Mouse (Mus musculus): ENCODE data around the gene Tpgs1. TPM values are rescaled to one million over a fixed set of nuclear protein-coding genes. Genes with fewer than 3 reads are reported as not detected.
"Not testable (repeated sequence)": the region's sequence is repeated elsewhere in the genome, so short reads cannot be mapped to it uniquely, and the experiment has no call there.

The Tpgs1 gene
- polyA plus RNA-seq, 1 experiment from 2014 or later = 107 TPM

DNA sequence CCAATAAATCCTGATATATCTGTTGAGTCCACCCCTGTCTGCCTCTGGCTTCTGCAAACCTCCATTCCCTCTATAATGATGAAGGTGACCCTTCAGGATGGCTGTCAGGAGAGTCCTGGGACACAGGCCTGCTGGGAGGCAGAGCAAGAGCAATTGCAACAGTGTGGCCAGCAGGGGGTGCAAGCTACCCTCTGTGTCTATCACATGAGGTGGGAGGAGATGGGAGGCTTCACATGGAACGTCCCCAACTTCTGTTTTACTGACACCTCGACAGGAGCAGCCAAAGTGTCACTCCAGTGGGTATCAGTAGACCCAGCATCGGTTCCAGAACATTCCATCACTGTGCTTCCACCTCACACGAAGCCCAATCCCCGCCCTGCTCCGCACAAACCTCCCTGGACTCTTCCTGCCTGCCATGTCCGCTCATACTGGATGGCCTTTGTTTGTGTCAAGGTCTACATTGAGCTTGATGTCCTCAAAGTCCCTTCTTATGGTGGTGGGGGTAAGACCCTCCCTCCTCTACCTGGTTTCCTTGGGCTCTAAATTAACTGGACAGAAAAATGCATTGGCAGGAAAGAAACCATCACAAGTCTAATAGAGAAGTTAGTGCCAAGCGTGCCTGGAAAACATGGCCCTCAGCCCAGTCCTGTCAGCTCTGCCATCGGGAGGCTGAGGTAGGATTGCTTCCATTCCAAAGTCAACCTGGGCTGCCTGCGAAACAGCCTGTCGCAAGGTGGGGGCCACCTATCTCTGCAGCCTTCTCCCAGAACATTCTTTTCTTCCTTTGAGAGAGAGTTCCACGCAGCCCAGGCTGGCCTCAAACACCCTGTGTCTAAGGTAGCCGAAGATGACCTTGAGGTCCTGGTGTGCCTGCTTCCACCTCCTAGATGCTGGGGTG is 26.3 kb downstream of the Tpgs1 start:
- Histone ChIP-seq H3K27me3 (ENCODE audit: control insufficient read depth, insufficient read depth, low read depth, low read length) (no peaks in the 10 kb centered on the region), H3K9ac (ENCODE audit: low read depth, low read length) (no peak overlapping the region), H3K36me3 (ENCODE audit: control insufficient read depth, insufficient read depth, low read length) (no peaks in the 10 kb centered on the region), H3K27ac (ENCODE audit: low read length) (no peak overlapping the region), H3K9me3 (replicated peaks; ENCODE audit: control insufficient read depth, low read length, poor library complexity, severe bottlenecking) (no peaks in the 10 kb centered on the region), H3K4me2 (ENCODE audit: low read length) (no peak overlapping the region), H3K4me3 (ENCODE audit: low read depth, low read length) (no peak overlapping the region), H3K4me1 (ENCODE audit: control insufficient read depth, insufficient read depth, low read length) (no peaks in the 10 kb centered on the region)
- no peak for ATAC-seq
- WGBS = 65% methylated on average over 13 of the region's 13 CpGs

DNA sequence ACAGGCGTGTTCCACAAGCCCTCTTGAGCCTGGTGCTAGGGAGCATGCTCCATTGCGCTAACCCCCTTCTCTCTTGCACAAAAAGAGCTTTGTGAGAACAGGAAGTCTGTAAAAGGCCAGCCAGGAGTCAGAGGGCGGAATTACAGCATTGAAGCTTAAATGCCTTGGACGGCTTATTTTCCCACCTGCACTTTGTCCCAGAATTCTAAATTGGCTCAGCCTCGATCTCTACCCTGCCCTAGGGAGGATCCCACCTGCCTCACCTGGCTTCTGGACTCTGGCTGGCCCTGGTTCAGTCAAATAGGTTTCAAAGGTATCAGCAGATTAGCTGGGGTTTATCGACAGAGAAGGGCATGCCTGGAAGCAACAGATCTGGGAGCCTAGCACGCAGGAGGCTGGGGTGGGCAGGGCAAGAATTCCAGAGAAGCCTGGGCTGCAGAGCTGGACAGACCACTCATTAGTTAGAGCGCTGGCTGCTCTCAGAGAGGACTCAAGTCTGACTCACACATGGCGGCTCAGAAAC is 27.0 kb downstream of the Tpgs1 start:
- Histone ChIP-seq H3K27ac (ENCODE audit: low read length) (no peak overlapping the region), H3K9ac (ENCODE audit: low read depth, low read length) (no peak overlapping the region), H3K4me2 (ENCODE audit: low read length) (no peak overlapping the region), H3K4me3 (ENCODE audit: low read depth, low read length) (no peak overlapping the region), H3K36me3 (ENCODE audit: control insufficient read depth, insufficient read depth, low read length) (no peaks in the 10 kb centered on the region), H3K4me1 (ENCODE audit: control insufficient read depth, insufficient read depth, low read length) (no peaks in the 10 kb centered on the region), H3K9me3 (replicated peaks; ENCODE audit: control insufficient read depth, low read length, poor library complexity, severe bottlenecking) (no peaks in the 10 kb centered on the region), H3K27me3 (ENCODE audit: control insufficient read depth, insufficient read depth, low read depth, low read length) (no peaks in the 10 kb centered on the region)
- no peak for ATAC-seq
- WGBS = 67% methylated on average over 9 of the region's 9 CpGs

DNA sequence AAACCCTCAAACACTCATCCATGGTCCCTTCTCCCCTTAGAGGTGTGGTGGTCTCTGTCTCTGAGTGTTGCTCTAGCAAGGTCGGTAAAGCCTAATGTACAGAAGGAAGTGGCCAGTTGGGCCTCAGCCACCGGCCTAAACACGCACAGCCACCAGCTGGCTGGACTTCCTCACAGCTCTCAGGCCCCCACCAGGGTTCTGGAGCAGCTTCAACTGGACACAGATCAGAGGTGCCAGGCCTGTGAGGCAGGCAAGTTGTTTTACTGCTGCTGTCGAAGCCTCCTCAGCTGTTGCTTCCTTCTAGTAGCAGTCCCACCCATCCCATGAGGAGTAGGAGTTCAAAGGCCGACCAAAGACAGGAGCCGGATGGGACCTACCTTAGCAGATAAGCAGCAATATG is 28.7 kb downstream of the Tpgs1 start:
- no peaks in the 10 kb centered on the region for H3K4me1 ChIP-seq (ENCODE audit: control insufficient read depth, insufficient read depth, low read length)
- no peak overlapping the region for H3K4me3 ChIP-seq (ENCODE audit: low read depth, low read length)
- no peaks in the 10 kb centered on the region for H3K36me3 ChIP-seq (ENCODE audit: control insufficient read depth, insufficient read depth, low read length)
- H3K27me3 ChIP-seq (ENCODE audit: control insufficient read depth, insufficient read depth, low read depth, low read length) = no peaks in the 10 kb centered on the region
- ATAC-seq = no peak
- 85% methylated on average over 6 of the region's 6 CpGs for whole genome bisulfite sequencing
- H3K4me2 ChIP-seq (ENCODE audit: low read length) = no peak overlapping the region
- no peak overlapping the region for H3K27ac ChIP-seq (ENCODE audit: low read length)
- H3K9ac ChIP-seq (ENCODE audit: low read depth, low read length) = no peak overlapping the region
- H3K9me3 ChIP-seq (replicated peaks; ENCODE audit: control insufficient read depth, low read length, poor library complexity, severe bottlenecking) = no peaks in the 10 kb centered on the region

DNA sequence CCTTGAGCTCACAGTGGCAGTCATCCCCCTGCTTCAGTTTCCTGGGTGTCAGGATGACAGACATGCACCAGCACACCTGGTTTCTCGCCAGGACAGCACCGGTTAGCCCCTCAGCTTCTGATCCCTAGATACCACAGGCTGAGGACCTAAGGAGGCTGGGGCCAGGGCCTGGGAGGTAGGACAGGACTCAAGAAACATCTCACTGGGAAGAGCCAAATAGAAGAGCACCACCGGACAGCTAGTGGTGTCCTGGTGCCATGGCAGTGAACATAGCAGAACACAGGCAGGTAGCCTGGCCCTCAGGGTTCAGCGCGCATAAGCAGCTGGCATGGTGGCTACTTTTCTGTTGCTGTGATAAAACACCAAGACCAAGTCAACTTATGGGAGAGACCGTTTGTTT is 29.3 kb downstream of the Tpgs1 start:
- Histone ChIP-seq H3K9me3 (replicated peaks; ENCODE audit: control insufficient read depth, low read length, poor library complexity, severe bottlenecking) (no peaks in the 10 kb centered on the region), H3K4me2 (ENCODE audit: low read length) (no peak overlapping the region), H3K36me3 (ENCODE audit: control insufficient read depth, insufficient read depth, low read length) (no peaks in the 10 kb centered on the region), H3K4me3 (ENCODE audit: low read depth, low read length) (no peak overlapping the region), H3K27ac (ENCODE audit: low read length) (peak overlapping the region; percentile 50), H3K9ac (ENCODE audit: low read depth, low read length) (no peak overlapping the region), H3K4me1 (ENCODE audit: control insufficient read depth, insufficient read depth, low read length) (no peaks in the 10 kb centered on the region), H3K27me3 (ENCODE audit: control insufficient read depth, insufficient read depth, low read depth, low read length) (no peaks in the 10 kb centered on the region)
- WGBS = 93% methylated on average over 6 of the region's 6 CpGs
- ATAC-seq = no peak

DNA sequence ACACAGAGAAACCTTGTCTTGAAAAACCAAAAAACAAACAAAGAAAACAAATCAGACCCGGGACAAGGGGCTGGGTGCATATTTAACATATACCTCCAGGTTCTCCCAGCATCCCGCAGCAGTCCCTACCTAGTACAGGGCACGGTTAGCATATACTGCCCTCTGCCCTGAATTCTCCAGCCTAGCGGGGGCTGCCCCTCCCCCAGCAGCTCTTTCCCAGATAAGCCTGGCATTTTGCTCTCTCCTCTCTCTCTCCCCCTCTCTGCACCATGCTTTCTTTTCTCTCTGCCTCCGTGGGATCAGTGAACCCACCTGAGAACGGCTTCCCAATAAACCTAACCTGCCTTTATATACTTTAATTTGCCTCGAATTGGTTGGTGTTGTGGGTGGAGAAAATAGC is 31.5 kb downstream of the Tpgs1 start:
- H3K4me1 ChIP-seq (ENCODE audit: control insufficient read depth, insufficient read depth, low read length) = peaks cover 7% of the 10 kb centered on the region
- ATAC-seq = no peak
- no peak overlapping the region for H3K4me2 ChIP-seq (ENCODE audit: low read length)
- no peaks in the 10 kb centered on the region for H3K9me3 ChIP-seq (replicated peaks; ENCODE audit: control insufficient read depth, low read length, poor library complexity, severe bottlenecking)
- WGBS = 48% methylated on average over 7 of the region's 7 CpGs
- no peak overlapping the region for H3K4me3 ChIP-seq (ENCODE audit: low read depth, low read length)
- H3K27ac ChIP-seq (ENCODE audit: low read length) = no peak overlapping the region
- H3K9ac ChIP-seq (ENCODE audit: low read depth, low read length) = no peak overlapping the region
- H3K36me3 ChIP-seq (ENCODE audit: control insufficient read depth, insufficient read depth, low read length) = no peaks in the 10 kb centered on the region
- H3K27me3 ChIP-seq (ENCODE audit: control insufficient read depth, insufficient read depth, low read depth, low read length) = no peaks in the 10 kb centered on the region

DNA sequence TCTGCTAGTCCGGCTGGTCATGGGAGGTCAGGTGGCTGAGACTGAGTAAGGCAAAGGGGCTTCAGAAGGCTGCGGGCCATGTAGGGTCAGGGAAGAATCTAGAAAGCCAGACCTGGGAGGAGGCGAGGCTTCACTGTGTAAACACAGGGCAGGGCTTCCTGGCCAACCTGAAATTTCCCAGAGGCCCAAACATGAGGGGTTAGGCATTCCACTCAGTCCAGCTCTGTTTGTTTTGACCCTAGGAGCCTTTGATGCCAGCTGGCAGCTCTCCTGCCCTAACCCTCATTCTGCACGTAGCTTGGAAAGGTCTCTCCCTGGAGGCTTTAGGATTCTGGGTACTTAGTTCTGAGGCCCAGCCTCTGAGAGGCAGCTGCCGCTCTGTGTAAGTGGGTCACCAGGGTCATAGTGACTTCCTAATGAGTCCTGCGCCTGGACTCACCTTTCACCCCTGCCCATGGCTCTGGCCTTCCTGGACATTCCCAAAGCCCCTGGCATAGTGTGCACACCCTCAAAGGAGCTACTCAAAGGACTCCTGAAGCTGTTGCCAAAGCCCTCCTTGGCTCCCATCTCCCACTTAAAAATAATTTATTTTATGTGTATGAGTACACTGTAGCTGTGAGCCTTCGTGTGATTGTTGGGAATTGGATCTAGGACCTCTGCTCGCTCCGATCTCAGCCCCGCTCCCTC is 32.4 kb downstream of the Tpgs1 start:
- Histone ChIP-seq H3K9me3 (replicated peaks; ENCODE audit: control insufficient read depth, low read length, poor library complexity, severe bottlenecking) (no peaks in the 10 kb centered on the region), H3K4me1 (ENCODE audit: control insufficient read depth, insufficient read depth, low read length) (peaks cover 17% of the 10 kb centered on the region), H3K27ac (ENCODE audit: low read length) (no peak overlapping the region), H3K36me3 (ENCODE audit: control insufficient read depth, insufficient read depth, low read length) (no peaks in the 10 kb centered on the region), H3K4me2 (ENCODE audit: low read length) (no peak overlapping the region), H3K9ac (ENCODE audit: low read depth, low read length) (no peak overlapping the region), H3K4me3 (ENCODE audit: low read depth, low read length) (no peak overlapping the region), H3K27me3 (ENCODE audit: control insufficient read depth, insufficient read depth, low read depth, low read length) (no peaks in the 10 kb centered on the region)
- no peak for ATAC-seq
- WGBS = 71% methylated on average over 10 of the region's 10 CpGs

DNA sequence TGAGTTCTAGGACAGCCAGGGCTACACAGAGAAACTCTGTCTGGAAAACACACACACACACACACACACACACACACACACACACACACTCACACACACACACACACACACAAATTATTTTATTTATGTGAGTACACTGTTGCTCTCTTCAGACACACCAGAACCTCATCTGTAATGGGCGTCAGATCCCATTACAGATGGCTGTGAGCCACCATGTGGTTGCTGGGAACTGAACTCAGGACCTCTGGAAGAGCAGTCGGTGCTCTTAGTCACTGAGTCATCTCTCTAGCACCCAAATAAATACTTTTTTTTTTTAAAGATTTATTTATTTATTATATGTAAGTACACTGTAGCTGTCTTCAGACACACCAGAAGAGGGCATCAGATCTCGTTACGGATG is 33.8 kb downstream of the Tpgs1 start:
- H3K27me3 ChIP-seq (ENCODE audit: control insufficient read depth, insufficient read depth, low read depth, low read length); ATAC-seq; H3K4me3 ChIP-seq (ENCODE audit: low read depth, low read length); H3K27ac ChIP-seq (ENCODE audit: low read length); H3K9me3 ChIP-seq (replicated peaks; ENCODE audit: control insufficient read depth, low read length, poor library complexity, severe bottlenecking); H3K36me3 ChIP-seq (ENCODE audit: control insufficient read depth, insufficient read depth, low read length); H3K9ac ChIP-seq (ENCODE audit: low read depth, low read length); H3K4me2 ChIP-seq (ENCODE audit: low read length): not testable (repeated sequence)
- 83% methylated on average over 3 of the region's 4 CpGs for WGBS
- peaks cover 30% of the 10 kb centered on the region for H3K4me1 ChIP-seq (ENCODE audit: control insufficient read depth, insufficient read depth, low read length)

DNA sequence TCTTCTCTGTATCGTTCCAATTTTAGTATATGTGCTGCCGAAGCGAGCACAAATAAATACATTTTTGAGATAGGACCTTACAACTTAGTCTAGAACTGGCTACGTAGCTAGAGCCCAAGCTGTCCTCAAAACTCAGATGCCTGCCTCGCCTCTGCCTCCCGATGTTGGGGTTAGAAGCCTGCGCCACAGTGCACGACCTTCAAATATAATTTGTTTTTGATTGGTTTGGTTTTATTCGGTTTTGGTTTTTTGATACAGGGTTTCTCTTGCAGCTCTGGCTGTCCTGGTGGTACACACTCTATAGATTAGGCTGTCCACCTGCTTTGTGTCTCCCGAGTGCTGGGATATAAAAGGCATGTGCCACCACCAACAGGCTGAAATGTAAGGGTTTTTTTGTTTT is 34.4 kb downstream of the Tpgs1 start:
- Histone ChIP-seq H3K9ac (ENCODE audit: low read depth, low read length) (no peak overlapping the region), H3K9me3 (replicated peaks; ENCODE audit: control insufficient read depth, low read length, poor library complexity, severe bottlenecking) (no peaks in the 10 kb centered on the region), H3K27ac (ENCODE audit: low read length) (peak overlapping the region; percentile 56), H3K27me3 (ENCODE audit: control insufficient read depth, insufficient read depth, low read depth, low read length) (no peaks in the 10 kb centered on the region), H3K4me3 (ENCODE audit: low read depth, low read length) (peak overlapping the region; percentile 73), H3K4me2 (ENCODE audit: low read length) (peak overlapping the region; percentile 56), H3K4me1 (ENCODE audit: control insufficient read depth, insufficient read depth, low read length) (peaks cover 30% of the 10 kb centered on the region), H3K36me3 (ENCODE audit: control insufficient read depth, insufficient read depth, low read length) (no peaks in the 10 kb centered on the region)
- WGBS = 75% methylated on average over 10 of the region's 10 CpGs
- peak; percentile 15 for ATAC-seq
